ENCODE assay signal across 14 mouse cellular contexts in the genomic region with DNA sequence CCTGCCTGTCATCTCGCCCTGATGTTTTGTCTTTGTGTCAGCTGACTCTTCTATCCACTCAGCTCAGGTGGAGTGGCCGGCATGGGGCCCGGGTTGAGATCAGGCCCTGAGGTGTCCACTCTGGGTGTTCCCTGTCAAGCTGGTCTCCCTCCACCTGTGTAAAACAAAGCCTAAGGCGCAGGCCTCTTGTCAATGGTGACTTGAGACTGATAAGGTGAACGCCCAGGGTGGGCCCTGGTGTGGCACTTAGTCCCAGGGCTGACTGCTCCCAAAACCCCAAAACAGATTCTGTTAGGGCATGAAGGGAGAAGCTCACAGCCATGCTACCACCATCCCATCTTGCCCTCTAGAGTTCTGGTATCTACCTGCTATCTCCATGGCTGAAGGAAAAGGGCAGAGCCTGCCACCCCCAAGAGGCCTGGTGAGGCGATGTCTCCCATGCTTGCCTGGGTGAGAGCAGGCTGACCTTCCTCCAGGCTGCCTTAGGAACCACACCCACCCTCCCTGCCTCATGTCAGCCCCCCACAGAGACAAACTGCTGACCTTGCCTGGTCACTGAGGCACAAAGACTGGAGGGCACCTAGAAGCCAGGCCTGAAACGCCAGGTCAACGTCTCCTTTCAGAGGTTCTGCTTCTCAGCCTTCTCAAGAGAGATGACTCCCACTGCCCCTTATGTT. TPM values are rescaled to one million over a fixed set of nuclear protein-coding genes. Genes with fewer than 3 reads are reported as not detected.
DNase-seq lines count a peak whose midpoint lies in the region; ATAC-seq and TF ChIP-seq lines count a peak whose summit lies in the region.
"Had no signal": no experiment of that assay in that cellular context is flagged by ENCODE, and none has a peak within 500 bp of the region (broad histone marks: within the 10 kb centered on the region; RNA-seq: fewer than 3 reads in every experiment).

No protein-coding gene starts in this region.

- WGBS in kidney, adult 2 months = 79% methylated on average over 8 of the region's 8 CpGs
- WGBS in embryonic facial prominence, embryonic 13.5 days = 85% methylated on average over 8 of the region's 8 CpGs
- 36% methylated on average over 8 of the region's 8 CpGs for WGBS in liver, embryonic 16.5 days (ENCODE audit: insufficient replicate concordance)
- 87% methylated on average over 8 of the region's 8 CpGs for WGBS in lung, adult 2 months

- no peak overlapping the region for H3K4me3 ChIP-seq in kidney, adult 2 months (ENCODE audit: insufficient read depth, low read depth, low read length)
- no peak overlapping the region for H3K4me3 ChIP-seq in embryonic facial prominence, embryonic 13.5 days
- no peak overlapping the region for H3K4me3 ChIP-seq in liver, embryonic 16.5 days (ENCODE audit: low read depth, low read length)
- no peak overlapping the region for H3K4me3 ChIP-seq in lung, adult 2 months (replicated peaks; ENCODE audit: extremely low read depth, low read depth, low read length)
- H3K4me3 ChIP-seq: neural tube, embryonic 15.5 days had no signal

- H3K4me1 ChIP-seq in kidney, adult 2 months (ENCODE audit: control insufficient read depth, insufficient read depth, low read length) = peaks cover 7% of the 10 kb centered on the region
- peaks cover 28% of the 10 kb centered on the region for H3K4me1 ChIP-seq in embryonic facial prominence, embryonic 13.5 days
- H3K4me1 ChIP-seq in liver, embryonic 16.5 days (ENCODE audit: control insufficient read depth, low read depth, low read length) = peaks cover 26% of the 10 kb centered on the region
- H3K4me1 ChIP-seq in lung, adult 2 months (ENCODE audit: control insufficient read depth, insufficient read depth, low read length) = peaks cover 20% of the 10 kb centered on the region

- no peaks in the 10 kb centered on the region for H3K9me3 ChIP-seq in embryonic facial prominence, embryonic 13.5 days
- no peaks in the 10 kb centered on the region for H3K9me3 ChIP-seq in liver, embryonic 16.5 days (replicated peaks; ENCODE audit: control insufficient read depth, low read length)
- H3K9me3 ChIP-seq: neural tube, embryonic 15.5 days had no signal

- H3K27ac ChIP-seq in kidney, adult 2 months (ENCODE audit: insufficient read depth, low read depth, low read length) = 0 out of 2 replicates have a peak overlapping the region, but pooled peaks have one; percentile 1
- no peak overlapping the region for H3K27ac ChIP-seq in embryonic facial prominence, embryonic 13.5 days
- H3K27ac ChIP-seq in liver, embryonic 16.5 days (ENCODE audit: low read length) = peak overlapping the region; percentile 45
- H3K27ac ChIP-seq: neural tube, embryonic 15.5 days had no signal

- TF ChIP-seq CTCF in kidney, adult 2 months (conservative IDR thresholded peaks at IDR 0.05; ENCODE audit: insufficient read depth, insufficient read length, low read depth, low read length) = no peak
- no peak for TF ChIP-seq CTCF in lung, adult 2 months (IDR thresholded peaks at IDR 0.05; ENCODE audit: insufficient read depth, low read length)

- DNase-seq in heart, adult 11 months = peak; percentile 93
- no peak for DNase-seq in heart, adult 8-10 months (ENCODE audit: low spot score)
- DNase-seq in kidney, adult 2 months = no peak
- DNase-seq in kidney, adult 18-20 months = no peak
- DNase-seq in lung, adult 2 months = no peak
- DNase-seq in spleen, postnatal 4 days (ENCODE audit: low spot score in 2 of 2) = no peak
- DNase-seq: adrenal gland, postnatal 14 days; cerebellum, adult 11-12 months; kidney, adult 9 months; left cerebral cortex, postnatal 4 days; lung, postnatal 14 days had no signal

- no peaks in the 10 kb centered on the region for H3K27me3 ChIP-seq in kidney, adult 2 months (replicated peaks; ENCODE audit: control insufficient read depth, insufficient read depth, low read length)
- no peaks in the 10 kb centered on the region for H3K27me3 ChIP-seq in embryonic facial prominence, embryonic 13.5 days
- H3K27me3 ChIP-seq in liver, embryonic 16.5 days (ENCODE audit: control insufficient read depth, insufficient read depth, low read depth, low read length) = no peaks in the 10 kb centered on the region
- H3K27me3 ChIP-seq: neural tube, embryonic 15.5 days had no signal

- no peak for TF ChIP-seq POLR2A in kidney, adult 2 months (IDR thresholded peaks at IDR 0.05; ENCODE audit: low read depth, low read length)
- no peak for TF ChIP-seq POLR2A in lung, adult 2 months (IDR thresholded peaks at IDR 0.05; ENCODE audit: borderline replicate concordance, extremely low read depth, low read depth, low read length)

- H3K9ac ChIP-seq in embryonic facial prominence, embryonic 13.5 days = 0 out of 2 replicates have a peak overlapping the region, but pooled peaks have one; percentile 16
- H3K9ac ChIP-seq in liver, embryonic 16.5 days (ENCODE audit: low read depth, low read length) = no peak overlapping the region
- H3K9ac ChIP-seq: neural tube, embryonic 15.5 days had no signal

- H3K36me3 ChIP-seq in kidney, adult 2 months (ENCODE audit: control insufficient read depth, insufficient read depth, low read length) = no peaks in the 10 kb centered on the region
- H3K36me3 ChIP-seq in embryonic facial prominence, embryonic 13.5 days = no peaks in the 10 kb centered on the region
- H3K36me3 ChIP-seq in liver, embryonic 16.5 days (ENCODE audit: control insufficient read depth, insufficient read depth) = no peaks in the 10 kb centered on the region
- H3K36me3 ChIP-seq: neural tube, embryonic 15.5 days had no signal

- no peak for ATAC-seq in embryonic facial prominence, embryonic 13.5 days (ENCODE audit: insufficient number of reproducible peaks, insufficient read depth, low FRiP score, low TSS enrichment, low read depth)
- peak; percentile 74 for ATAC-seq in liver, embryonic 16.5 days (ENCODE audit: low read depth)

- no peak overlapping the region for H3K4me2 ChIP-seq in embryonic facial prominence, embryonic 13.5 days
- no peak overlapping the region for H3K4me2 ChIP-seq in liver, embryonic 16.5 days (ENCODE audit: low read depth, low read length)
- H3K4me2 ChIP-seq: neural tube, embryonic 15.5 days had no signal

RNA-seq across cellular contexts. Expression of gene Eng, which starts 1.5 kb away (rescaled TPM):
- total RNA-seq in heart, adult 8-10 months (2022) = 100 to 1,000 TPM; 111 to 143 (median 126) TPM
- 228 and 289 TPM in 2 replicates for polyA plus RNA-seq in kidney, adult 2 months (2012; rRNA removed)
- 49.1 and 50.2 TPM in 2 replicates for polyA plus RNA-seq in embryonic facial prominence, embryonic 13.5 days (2015; fragmentation: Nextera tagmentation; extraction: Ambion mirVana)
- 25.9 and 29.3 TPM in 2 replicates for polyA plus RNA-seq in liver, embryonic 16.5 days (2015; fragmentation: Nextera tagmentation; extraction: Ambion mirVana)
- 713 and 858 TPM in 2 replicates for polyA plus RNA-seq in lung, adult 2 months (2012; rRNA removed)

RNA-seq across cellular contexts. Expression of gene Ak1, which starts 23.4 kb away (rescaled TPM):
- 100 to 1,000 TPM; 656 to 809 (median 697) TPM for total RNA-seq in heart, adult 8-10 months (2022)
- 31.6 and 47.4 TPM in 2 replicates for polyA plus RNA-seq in kidney, adult 2 months (2012; rRNA removed)
- 20.7 and 27.3 TPM in 2 replicates for polyA plus RNA-seq in embryonic facial prominence, embryonic 13.5 days (2015; fragmentation: Nextera tagmentation; extraction: Ambion mirVana)
- 3.4 and 7.9 TPM in 2 replicates for polyA plus RNA-seq in liver, embryonic 16.5 days (2015; fragmentation: Nextera tagmentation; extraction: Ambion mirVana)
- polyA plus RNA-seq in lung, adult 2 months (2012; rRNA removed) = 27.6 and 65.9 TPM in 2 replicates

RNA-seq across cellular contexts. Expression of gene St6galnac6, which starts 45.4 kb away (rescaled TPM):
- total RNA-seq in heart, adult 8-10 months (2022) = 100 to 1,000 TPM; 102 to 131 (median 114) TPM
- 21.1 and 23.6 TPM in 2 replicates for polyA plus RNA-seq in kidney, adult 2 months (2012; rRNA removed)
- polyA plus RNA-seq in embryonic facial prominence, embryonic 13.5 days (2015; fragmentation: Nextera tagmentation; extraction: Ambion mirVana) = 29.9 and 35.1 TPM in 2 replicates
- 12.0 and 12.8 TPM in 2 replicates for polyA plus RNA-seq in liver, embryonic 16.5 days (2015; fragmentation: Nextera tagmentation; extraction: Ambion mirVana)
- 59.0 and 59.8 TPM in 2 replicates for polyA plus RNA-seq in lung, adult 2 months (2012; rRNA removed)

RNA-seq across cellular contexts. Expression of gene St6galnac4, which starts 58.0 kb away (rescaled TPM):
- total RNA-seq in heart, adult 8-10 months (2022) = 10 to 100 TPM; 15.6 to 23.2 (median 20.7) TPM
- polyA plus RNA-seq in kidney, adult 2 months (2012; rRNA removed) = 7.0 and 7.2 TPM in 2 replicates
- 33.1 and 34.7 TPM in 2 replicates for polyA plus RNA-seq in embryonic facial prominence, embryonic 13.5 days (2015; fragmentation: Nextera tagmentation; extraction: Ambion mirVana)
- polyA plus RNA-seq in liver, embryonic 16.5 days (2015; fragmentation: Nextera tagmentation; extraction: Ambion mirVana) = 6.0 and 7.4 TPM in 2 replicates
- polyA plus RNA-seq in lung, adult 2 months (2012; rRNA removed) = 39.5 and 40.4 TPM in 2 replicates

RNA-seq across cellular contexts. Expression of gene Fpgs, which starts 59.0 kb away (rescaled TPM):
- 1 to 10 TPM; 5.5 to 6.0 (median 5.8) TPM for total RNA-seq in heart, adult 8-10 months (2022)
- polyA plus RNA-seq in kidney, adult 2 months (2012; rRNA removed) = 147 and 174 TPM in 2 replicates
- polyA plus RNA-seq in embryonic facial prominence, embryonic 13.5 days (2015; fragmentation: Nextera tagmentation; extraction: Ambion mirVana) = 29.7 and 34.1 TPM in 2 replicates
- polyA plus RNA-seq in liver, embryonic 16.5 days (2015; fragmentation: Nextera tagmentation; extraction: Ambion mirVana) = 49.7 and 56.2 TPM in 2 replicates
- 42.1 and 42.3 TPM in 2 replicates for polyA plus RNA-seq in lung, adult 2 months (2012; rRNA removed)
